Mouse (Mus musculus): ENCODE measurements around the gene Mroh2a. TPM values are rescaled to one million over a fixed set of nuclear protein-coding genes. Genes with fewer than 3 reads are reported as not detected.
A peak's percentile ranks its signal among the peaks of the same experiment; 100 is the strongest.

Mroh2a gene
- total RNA-seq (2021) (under 1 TPM in 1 of 2 experiments, not detected in 1; 0.13 TPM), polyA plus RNA-seq (2012; rRNA removed) (0.06 TPM in 2 replicates)
- long read RNA-seq = 0 reads

DNA sequence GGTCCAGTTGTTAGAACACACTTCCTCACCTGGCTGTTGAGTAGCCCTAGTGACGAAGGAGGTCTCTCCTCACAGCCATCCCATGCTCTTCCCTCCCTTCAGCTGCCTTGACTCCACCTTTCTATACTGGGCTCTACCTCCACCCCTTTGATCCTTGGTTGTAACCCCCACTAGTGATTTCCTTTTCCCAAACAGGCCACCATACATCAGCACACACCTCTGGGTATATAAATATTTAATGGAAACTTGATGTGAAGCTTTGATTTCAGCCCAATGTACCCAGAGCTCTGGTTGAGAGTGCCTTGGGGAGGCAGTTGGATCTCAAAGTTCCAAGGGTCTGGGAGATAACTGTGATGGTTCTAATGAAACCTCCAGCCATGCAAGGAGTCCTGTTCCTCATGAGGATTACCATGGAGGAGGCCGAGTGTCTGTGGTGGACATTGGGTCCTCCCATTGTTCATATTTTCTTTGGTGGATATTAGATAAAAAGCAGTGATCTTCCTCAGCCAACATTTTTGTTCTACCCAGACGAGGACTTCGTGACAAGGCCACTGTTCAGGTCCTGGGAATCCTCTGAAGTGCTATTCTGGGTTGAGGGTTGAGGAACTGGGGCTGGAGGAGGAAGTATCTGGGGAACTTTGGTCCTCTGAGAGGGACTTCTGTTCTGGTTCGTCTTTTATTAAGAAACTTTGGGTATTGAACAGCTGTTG, at the start of gene Mroh2a:
Gene Mroh2a, plus strand, starts transcription at position 317 of the 710 bp plus-strand sequence.
- DNase-seq = peak; percentile 33 to 50
- no peaks in the 10 kb centered on the region for H3K4me1 ChIP-seq (ENCODE audit: control insufficient read depth, insufficient read depth, low read length)
- TF ChIP-seq EP300 (IDR thresholded peaks at IDR 0.05; ENCODE audit: insufficient read depth, low read depth, low read length) = no peak
- no peak for TF ChIP-seq POLR2A (IDR thresholded peaks at IDR 0.05; ENCODE audit: insufficient read depth, low read depth, low read length)
- H3K9ac ChIP-seq (ENCODE audit: low read depth, low read length) = no peak within 1 kb of the TSS
- H3K79me2 ChIP-seq (replicated peaks; ENCODE audit: control insufficient read depth, insufficient read depth, low read length) = no peaks in the 10 kb centered on the region
- 39% methylated on average over 5 of the region's 5 CpGs for WGBS
- intact Hi-C loops (cut with DNase I) = no loop called here
- no peak within 1 kb of the TSS for H3K4me3 ChIP-seq
- no peaks in the 10 kb centered on the region for H3K36me3 ChIP-seq (ENCODE audit: control insufficient read depth, insufficient read depth, low read length)
- H3K27me3 ChIP-seq (ENCODE audit: control insufficient read depth, insufficient read depth, low read length) = no peaks in the 10 kb centered on the region
- no peak within 1 kb of the TSS for H3K27ac ChIP-seq

DNA sequence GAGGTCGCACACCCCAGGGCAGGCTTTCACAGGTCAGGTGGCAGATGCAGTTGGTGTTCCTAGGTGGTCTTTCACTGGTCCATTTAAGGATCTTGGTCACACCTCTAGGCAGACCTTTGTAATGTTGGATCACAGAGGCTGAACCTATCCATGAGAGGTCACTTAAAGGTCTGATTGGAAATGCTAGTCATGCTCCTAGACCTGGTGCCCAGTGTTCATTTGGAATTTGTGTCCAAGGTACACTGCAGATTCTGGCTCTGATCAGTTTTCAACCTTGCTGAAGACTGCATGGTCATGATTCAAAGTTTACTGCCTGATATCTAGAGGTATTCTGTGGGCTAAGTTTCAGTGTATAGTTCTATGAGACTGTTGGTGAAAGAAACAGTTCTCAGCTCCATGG, 47.1 kb upstream of the Mroh2a start:
- TF ChIP-seq POLR2A (IDR thresholded peaks at IDR 0.05; ENCODE audit: insufficient read depth, low read depth, low read length) (no peak), CTCF (IDR thresholded peaks at IDR 0.05) (no peak), EP300 (IDR thresholded peaks at IDR 0.05; ENCODE audit: insufficient read depth, low read depth, low read length) (no peak)
- 84% methylated on average over 1 of the region's 1 CpGs for WGBS

DNA sequence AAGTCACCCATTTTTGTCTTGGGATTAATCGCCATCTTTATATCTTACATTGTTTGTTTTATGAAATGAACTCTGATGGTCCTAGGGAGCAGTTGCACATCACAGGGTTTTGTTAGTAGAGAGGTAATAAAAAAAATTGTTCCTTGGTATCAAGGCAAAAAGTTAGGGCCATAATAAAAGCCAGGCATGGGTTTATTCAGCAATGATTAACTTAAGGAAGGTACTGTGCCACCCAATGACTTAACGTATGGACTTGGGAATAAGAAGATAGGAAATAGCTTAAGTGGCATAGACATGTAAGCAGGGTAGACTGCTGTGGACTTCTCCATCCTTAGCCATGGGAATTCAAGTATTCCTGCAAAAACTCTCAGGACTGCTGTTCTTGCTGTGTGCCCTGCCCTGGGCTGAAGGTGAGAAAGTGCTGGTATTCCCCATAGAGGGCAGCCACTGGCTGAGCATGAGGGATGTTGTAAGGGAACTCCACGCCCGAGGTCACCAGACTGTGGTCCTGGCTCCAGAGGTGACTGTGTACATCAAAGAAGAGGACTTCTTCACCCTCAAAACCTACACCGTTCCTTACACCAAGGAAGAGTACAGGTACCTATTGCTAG, 40.4 kb upstream of the Mroh2a start:
- Histone ChIP-seq H3K4me1 (ENCODE audit: control insufficient read depth, insufficient read depth, low read length) (no peaks in the 10 kb centered on the region), H3K36me3 (ENCODE audit: control insufficient read depth, insufficient read depth, low read length) (no peaks in the 10 kb centered on the region), H3K9ac (ENCODE audit: low read depth, low read length) (no peak overlapping the region), H3K27me3 (ENCODE audit: control insufficient read depth, insufficient read depth, low read length) (no peaks in the 10 kb centered on the region), H3K27ac (no peak overlapping the region), H3K79me2 (replicated peaks; ENCODE audit: control insufficient read depth, insufficient read depth, low read length) (no peaks in the 10 kb centered on the region), H3K4me3 (no peak overlapping the region)
- 88% methylated on average over 5 of the region's 5 CpGs for WGBS
- TF ChIP-seq EP300 (IDR thresholded peaks at IDR 0.05; ENCODE audit: insufficient read depth, low read depth, low read length) (no peak), POLR2A (IDR thresholded peaks at IDR 0.05; ENCODE audit: insufficient read depth, low read depth, low read length) (no peak), CTCF (IDR thresholded peaks at IDR 0.05) (no peak)
- DNase-seq = no peak
- intact Hi-C loops (cut with DNase I) = no loop called here

More for the DNA sequence above, 47.1 kb upstream of the Mroh2a start:
- Histone ChIP-seq H3K27ac (no peak overlapping the region), H3K36me3 (ENCODE audit: control insufficient read depth, insufficient read depth, low read length) (no peaks in the 10 kb centered on the region), H3K27me3 (ENCODE audit: control insufficient read depth, insufficient read depth, low read length) (no peaks in the 10 kb centered on the region), H3K79me2 (replicated peaks; ENCODE audit: control insufficient read depth, insufficient read depth, low read length) (no peaks in the 10 kb centered on the region), H3K9ac (ENCODE audit: low read depth, low read length) (no peak overlapping the region), H3K4me3 (no peak overlapping the region), H3K4me1 (ENCODE audit: control insufficient read depth, insufficient read depth, low read length) (no peaks in the 10 kb centered on the region)
- DNase-seq = no peak
- intact Hi-C loops (cut with DNase I) = no loop called here

DNA sequence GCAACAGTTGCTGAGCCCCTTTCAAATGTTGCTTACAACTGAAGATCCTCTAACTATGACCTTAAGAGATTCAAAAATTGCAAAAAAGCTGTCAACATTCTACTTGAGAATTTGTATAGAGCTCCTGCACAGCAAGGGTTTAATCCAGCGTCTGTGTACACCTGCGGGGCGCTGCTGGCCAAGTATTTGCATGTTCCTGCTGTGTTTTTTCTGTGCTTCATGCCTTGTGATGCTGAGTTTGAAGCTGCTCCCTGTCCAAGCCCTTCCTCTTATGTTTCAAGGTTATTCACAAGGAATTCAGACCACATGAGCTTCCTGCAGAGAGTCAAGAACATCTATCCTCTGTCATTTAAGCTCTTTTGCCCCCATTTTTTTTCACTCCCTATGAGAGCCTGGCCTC, 34.6 kb upstream of the Mroh2a start:
- Histone ChIP-seq H3K4me1 (ENCODE audit: control insufficient read depth, insufficient read depth, low read length) (no peaks in the 10 kb centered on the region), H3K27ac (no peak overlapping the region), H3K36me3 (ENCODE audit: control insufficient read depth, insufficient read depth, low read length) (no peaks in the 10 kb centered on the region), H3K79me2 (replicated peaks; ENCODE audit: control insufficient read depth, insufficient read depth, low read length) (no peaks in the 10 kb centered on the region), H3K27me3 (ENCODE audit: control insufficient read depth, insufficient read depth, low read length) (no peaks in the 10 kb centered on the region), H3K4me3 (no peak overlapping the region), H3K9ac (ENCODE audit: low read depth, low read length) (no peak overlapping the region)
- intact Hi-C loops (cut with DNase I) = no loop called here
- TF ChIP-seq CTCF (IDR thresholded peaks at IDR 0.05) (no peak), EP300 (IDR thresholded peaks at IDR 0.05; ENCODE audit: insufficient read depth, low read depth, low read length) (no peak), POLR2A (IDR thresholded peaks at IDR 0.05; ENCODE audit: insufficient read depth, low read depth, low read length) (no peak)
- no peak for DNase-seq
- WGBS = 72% methylated on average over 3 of the region's 3 CpGs

DNA sequence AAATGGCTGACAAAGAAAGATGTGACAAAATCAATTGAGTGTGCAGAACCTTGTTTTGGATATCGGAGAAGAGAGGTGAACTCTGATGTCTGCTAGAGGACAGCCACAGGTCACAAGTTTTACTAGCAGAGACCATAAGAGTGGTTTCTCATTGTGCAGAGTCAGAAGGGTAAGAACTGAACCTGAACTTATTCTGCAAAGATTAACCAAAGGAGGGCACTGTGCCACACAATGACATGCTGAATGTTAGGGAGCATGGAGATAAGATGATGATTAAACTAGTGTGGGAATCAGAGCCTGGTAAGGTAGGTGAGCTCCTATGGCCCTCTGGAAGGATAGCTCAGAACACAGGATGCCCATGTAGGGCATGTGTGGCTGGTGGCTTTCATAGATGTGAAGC, 31.1 kb upstream of the Mroh2a start:
- Histone ChIP-seq H3K9ac (ENCODE audit: low read depth, low read length) (no peak overlapping the region), H3K27ac (no peak overlapping the region), H3K4me1 (ENCODE audit: control insufficient read depth, insufficient read depth, low read length) (no peaks in the 10 kb centered on the region), H3K36me3 (ENCODE audit: control insufficient read depth, insufficient read depth, low read length) (no peaks in the 10 kb centered on the region), H3K4me3 (no peak overlapping the region), H3K79me2 (replicated peaks; ENCODE audit: control insufficient read depth, insufficient read depth, low read length) (no peaks in the 10 kb centered on the region), H3K27me3 (ENCODE audit: control insufficient read depth, insufficient read depth, low read length) (0 out of 2 replicates have a peak, but pooled peaks cover 1% of the 10 kb centered on the region)
- TF ChIP-seq CTCF (IDR thresholded peaks at IDR 0.05) = no peak
- TF ChIP-seq EP300 (IDR thresholded peaks at IDR 0.05; ENCODE audit: insufficient read depth, low read depth, low read length) = no peak
- no peak for TF ChIP-seq POLR2A (IDR thresholded peaks at IDR 0.05; ENCODE audit: insufficient read depth, low read depth, low read length)
- intact Hi-C loops (cut with DNase I) = no loop called here
- 84% methylated on average over 1 of the region's 1 CpGs for WGBS
- DNase-seq = no peak

DNA sequence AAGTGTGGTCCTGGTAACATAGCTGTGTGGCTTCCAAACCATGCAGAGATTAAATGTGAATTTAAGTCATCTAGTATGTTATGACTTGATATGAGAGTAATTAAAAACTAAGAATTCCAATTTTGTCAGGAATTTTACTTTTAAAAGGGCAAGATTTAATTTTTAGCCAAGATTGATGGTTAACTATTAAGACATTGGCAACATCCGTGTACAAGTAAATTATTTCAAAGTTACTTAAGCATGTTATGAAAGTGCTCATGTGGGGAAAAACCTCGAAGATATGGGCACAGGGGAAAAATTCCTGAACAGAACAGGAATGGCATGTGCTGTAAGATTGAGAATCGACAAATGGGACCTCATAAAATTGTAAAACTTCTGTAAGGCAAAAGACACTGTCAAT, 29.3 kb upstream of the Mroh2a start:
- no peaks in the 10 kb centered on the region for H3K4me1 ChIP-seq (ENCODE audit: control insufficient read depth, insufficient read depth, low read length)
- no peak overlapping the region for H3K4me3 ChIP-seq
- no peak overlapping the region for H3K9ac ChIP-seq (ENCODE audit: low read depth, low read length)
- WGBS = 63% methylated on average over 3 of the region's 3 CpGs
- H3K36me3 ChIP-seq (ENCODE audit: control insufficient read depth, insufficient read depth, low read length) = no peaks in the 10 kb centered on the region
- DNase-seq = no peak
- intact Hi-C loops (cut with DNase I) = no loop called here
- 0 out of 2 replicates have a peak, but pooled peaks cover 1% of the 10 kb centered on the region for H3K27me3 ChIP-seq (ENCODE audit: control insufficient read depth, insufficient read depth, low read length)
- H3K79me2 ChIP-seq (replicated peaks; ENCODE audit: control insufficient read depth, insufficient read depth, low read length) = no peaks in the 10 kb centered on the region
- no peak overlapping the region for H3K27ac ChIP-seq
- TF ChIP-seq POLR2A (IDR thresholded peaks at IDR 0.05; ENCODE audit: insufficient read depth, low read depth, low read length) (no peak), EP300 (IDR thresholded peaks at IDR 0.05; ENCODE audit: insufficient read depth, low read depth, low read length) (no peak), CTCF (IDR thresholded peaks at IDR 0.05) (no peak)

Data from heart, adult 2 months (tissue).